Mouse (Mus musculus) olfactory bulb, adult 2 months (tissue): Measurements from ENCODE around the gene Babam2.

Experiments used
- CTCF ChIP-seq: fragments of 200-500 bp; IDR thresholded peaks from 2 replicates; pipeline ENCODE4 v1.5.1; 2012; ENCODE audit warnings: low read depth, mild to moderate bottlenecking, low read length, moderate library complexity; ENCODE audit not compliant: insufficient read depth
- POLR2A ChIP-seq: fragments of 200-500 bp; IDR thresholded peaks from 2 replicates; pipeline ENCODE4 v1.6.1; 2012; ENCODE audit warnings: mild to moderate bottlenecking, low read depth, low read length, moderate library complexity; ENCODE audit not compliant: insufficient read depth

DNA sequence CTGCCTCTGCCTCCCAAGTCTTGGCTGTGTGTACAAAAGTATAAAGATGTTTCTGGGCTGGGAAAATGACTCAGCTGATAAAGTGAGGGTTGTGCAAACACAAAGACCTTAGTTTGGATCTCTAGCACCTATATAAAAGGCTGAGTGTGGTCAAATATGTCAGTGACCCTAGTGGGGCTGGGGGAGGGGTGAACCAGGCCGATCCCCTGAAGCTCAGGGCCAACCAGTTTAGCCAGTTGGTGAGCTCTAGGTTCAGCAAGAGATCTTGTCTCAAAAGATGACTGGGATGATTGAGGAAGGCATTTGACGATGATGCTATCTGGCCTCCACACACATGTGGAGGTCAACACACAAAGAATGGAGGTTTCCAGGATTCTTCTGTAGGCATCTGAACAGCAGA is 320.8 kb downstream of the Babam2 start:
- TF ChIP-seq POLR2A (no peak), CTCF (no peak)
